Mouse (Mus musculus): Measurements from ENCODE around the gene Ttc22. TPM values are rescaled to one million over a fixed set of nuclear protein-coding genes. Genes with fewer than 3 reads are reported as not detected.

The Ttc22 gene
- polyA plus RNA-seq, 1 experiment, result 4.6 TPM

GRCm38 (mm10) chr4:106587075-106587474 lies 35.2 kb upstream of the Ttc22 start:
- Histone ChIP-seq H3K36me3 (ENCODE audit: control insufficient read depth, insufficient read depth, low read length) (peaks cover 2% of the 10 kb centered on the region; the same call in 1 of the 2 replicates), H3K4me3 (ENCODE audit: insufficient read depth, low read depth, low read length) (no peak overlapping the region), H3K27me3 (replicated peaks; ENCODE audit: control insufficient read depth, insufficient read depth, low read length) (no peaks in the 10 kb centered on the region), H3K27ac (ENCODE audit: insufficient read depth, low read depth, low read length) (no peak overlapping the region), H3K4me1 (ENCODE audit: control insufficient read depth, insufficient read depth, low read length) (peaks cover 15% of the 10 kb centered on the region; the same call in 1 of the 2 replicates)
- DNase-seq, result peak; percentile 92
- TF ChIP-seq CTCF (conservative IDR thresholded peaks at IDR 0.05; ENCODE audit: insufficient read depth, insufficient read length, low read depth, low read length) (0 out of 2 replicates have a peak, but pooled peaks have one; percentile 8), POLR2A (IDR thresholded peaks at IDR 0.05; ENCODE audit: low read depth, low read length) (no peak)
- WGBS, result 58% methylated on average over 6 of the region's 6 CpGs

GRCm38 (mm10) chr4:106590142-106590541 lies 32.1 kb upstream of the Ttc22 start:
- H3K27ac ChIP-seq (ENCODE audit: insufficient read depth, low read depth, low read length), result no peak overlapping the region
- WGBS, result 32% methylated on average over 9 of the region's 9 CpGs
- peaks cover 5% of the 10 kb centered on the region; the same call in 1 of the 2 replicates for H3K4me1 ChIP-seq (ENCODE audit: control insufficient read depth, insufficient read depth, low read length)
- peak; percentile 57 for DNase-seq
- peaks cover 2% of the 10 kb centered on the region; the same call in 1 of the 2 replicates for H3K36me3 ChIP-seq (ENCODE audit: control insufficient read depth, insufficient read depth, low read length)
- no peaks in the 10 kb centered on the region for H3K27me3 ChIP-seq (replicated peaks; ENCODE audit: control insufficient read depth, insufficient read depth, low read length)
- H3K4me3 ChIP-seq (ENCODE audit: insufficient read depth, low read depth, low read length), result no peak overlapping the region
- TF ChIP-seq CTCF (conservative IDR thresholded peaks at IDR 0.05; ENCODE audit: insufficient read depth, insufficient read length, low read depth, low read length) (no peak), POLR2A (IDR thresholded peaks at IDR 0.05; ENCODE audit: low read depth, low read length) (no peak)

DNA sequence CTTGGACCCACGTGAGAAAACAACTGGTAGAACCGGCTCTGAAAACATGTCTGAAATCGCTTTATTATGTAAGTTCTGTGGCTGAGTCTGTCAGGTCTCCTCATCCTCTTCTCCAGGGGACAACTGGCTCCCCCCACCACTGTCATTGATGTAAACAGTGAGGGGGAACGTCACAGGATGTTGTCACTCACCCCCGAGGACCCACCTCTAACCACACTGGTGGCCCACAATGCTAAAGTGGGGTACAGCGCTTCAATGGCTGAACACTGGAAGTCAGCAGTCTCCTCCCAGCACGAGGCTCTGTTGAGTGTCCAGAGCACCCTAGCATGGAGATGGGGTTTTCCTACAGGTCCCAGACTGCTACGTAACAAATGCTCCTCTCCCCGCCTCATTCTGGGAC lies 31.4 kb upstream of the Ttc22 start:
- whole genome bisulfite sequencing, result 88% methylated on average over 9 of the region's 9 CpGs
- TF ChIP-seq CTCF (conservative IDR thresholded peaks at IDR 0.05; ENCODE audit: insufficient read depth, insufficient read length, low read depth, low read length) (no peak), POLR2A (IDR thresholded peaks at IDR 0.05; ENCODE audit: low read depth, low read length) (no peak)
- Histone ChIP-seq H3K27me3 (replicated peaks; ENCODE audit: control insufficient read depth, insufficient read depth, low read length) (no peaks in the 10 kb centered on the region), H3K27ac (ENCODE audit: insufficient read depth, low read depth, low read length) (no peak overlapping the region), H3K36me3 (ENCODE audit: control insufficient read depth, insufficient read depth, low read length) (peaks cover 2% of the 10 kb centered on the region; the same call in 1 of the 2 replicates), H3K4me1 (ENCODE audit: control insufficient read depth, insufficient read depth, low read length) (peaks cover 5% of the 10 kb centered on the region; the same call in 1 of the 2 replicates), H3K4me3 (ENCODE audit: insufficient read depth, low read depth, low read length) (no peak overlapping the region)
- no peak for DNase-seq

- no peak overlapping the region for H3K27ac ChIP-seq (ENCODE audit: insufficient read depth, low read depth, low read length)
- 66% methylated on average over 7 of the region's 7 CpGs for WGBS
- DNase-seq, result no peak
- H3K4me1 ChIP-seq (ENCODE audit: control insufficient read depth, insufficient read depth, low read length), result peaks cover 5% of the 10 kb centered on the region; the same call in 1 of the 2 replicates
- H3K27me3 ChIP-seq (replicated peaks; ENCODE audit: control insufficient read depth, insufficient read depth, low read length), result no peaks in the 10 kb centered on the region
- TF ChIP-seq POLR2A (IDR thresholded peaks at IDR 0.05; ENCODE audit: low read depth, low read length), result no peak
- peak; percentile 42 for TF ChIP-seq CTCF (conservative IDR thresholded peaks at IDR 0.05; ENCODE audit: insufficient read depth, insufficient read length, low read depth, low read length)
- no peaks in the 10 kb centered on the region for H3K36me3 ChIP-seq (ENCODE audit: control insufficient read depth, insufficient read depth, low read length)
- no peak overlapping the region for H3K4me3 ChIP-seq (ENCODE audit: insufficient read depth, low read depth, low read length)
Observed at GRCm38 (mm10) chr4:106593636-106594035, 28.6 kb upstream of the Ttc22 start.

DNA sequence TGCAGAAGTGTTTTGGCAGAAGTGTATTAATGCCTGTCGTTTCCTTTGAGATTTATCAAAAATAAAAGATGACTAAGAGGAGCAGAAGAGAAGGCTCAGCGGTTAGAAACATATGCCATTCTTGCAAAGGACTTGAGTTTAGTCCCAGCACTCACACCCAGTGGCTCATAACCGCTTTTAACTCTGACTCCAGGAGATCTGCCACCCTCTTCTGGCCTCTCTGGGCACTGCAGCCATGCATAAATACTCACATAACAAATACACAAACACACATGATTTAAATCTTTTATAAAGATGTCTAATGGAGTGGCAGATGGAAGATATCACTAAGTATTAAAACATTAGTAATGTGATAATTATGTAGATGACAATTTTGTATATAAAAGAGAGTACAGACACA lies 26.0 kb upstream of the Ttc22 start:
- WGBS, result 73% methylated on average over 3 of the region's 3 CpGs
- DNase-seq, result no peak
- Histone ChIP-seq H3K4me3 (ENCODE audit: insufficient read depth, low read depth, low read length) (no peak overlapping the region), H3K27me3 (replicated peaks; ENCODE audit: control insufficient read depth, insufficient read depth, low read length) (no peaks in the 10 kb centered on the region), H3K36me3 (ENCODE audit: control insufficient read depth, insufficient read depth, low read length) (no peaks in the 10 kb centered on the region), H3K4me1 (ENCODE audit: control insufficient read depth, insufficient read depth, low read length) (peaks cover 3% of the 10 kb centered on the region; the same call in 1 of the 2 replicates), H3K27ac (ENCODE audit: insufficient read depth, low read depth, low read length) (no peak overlapping the region)
- peak; percentile 52 for TF ChIP-seq CTCF (conservative IDR thresholded peaks at IDR 0.05; ENCODE audit: insufficient read depth, insufficient read length, low read depth, low read length)
- no peak for TF ChIP-seq POLR2A (IDR thresholded peaks at IDR 0.05; ENCODE audit: low read depth, low read length)

DNA sequence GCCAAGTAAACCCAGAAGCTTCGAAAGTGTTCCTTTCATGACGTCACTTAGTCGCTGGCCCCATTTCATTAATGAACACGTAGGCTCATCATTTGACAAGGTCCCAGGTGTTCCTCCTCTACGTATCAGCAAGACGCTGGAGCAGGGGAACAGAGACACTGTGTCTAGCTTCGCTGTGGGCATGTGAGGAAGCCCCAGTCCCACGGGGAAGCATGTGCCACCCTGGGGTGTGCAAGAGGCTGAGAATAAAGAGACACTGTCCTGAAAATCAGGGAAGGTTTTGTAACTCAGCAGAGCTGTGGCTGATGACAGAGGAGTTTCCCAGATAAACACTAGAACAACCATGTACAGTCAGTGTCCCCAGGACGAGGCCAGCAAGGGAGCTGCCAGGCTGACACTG lies 25.2 kb upstream of the Ttc22 start:
- H3K4me3 ChIP-seq (ENCODE audit: insufficient read depth, low read depth, low read length), result no peak overlapping the region
- WGBS, result 86% methylated on average over 9 of the region's 9 CpGs
- DNase-seq, result no peak
- TF ChIP-seq CTCF (conservative IDR thresholded peaks at IDR 0.05; ENCODE audit: insufficient read depth, insufficient read length, low read depth, low read length) (no peak), POLR2A (IDR thresholded peaks at IDR 0.05; ENCODE audit: low read depth, low read length) (no peak)
- H3K27ac ChIP-seq (ENCODE audit: insufficient read depth, low read depth, low read length), result no peak overlapping the region
- H3K27me3 ChIP-seq (replicated peaks; ENCODE audit: control insufficient read depth, insufficient read depth, low read length), result no peaks in the 10 kb centered on the region
- H3K4me1 ChIP-seq (ENCODE audit: control insufficient read depth, insufficient read depth, low read length), result peaks cover 3% of the 10 kb centered on the region; the same call in 1 of the 2 replicates
- H3K36me3 ChIP-seq (ENCODE audit: control insufficient read depth, insufficient read depth, low read length), result no peaks in the 10 kb centered on the region

DNA sequence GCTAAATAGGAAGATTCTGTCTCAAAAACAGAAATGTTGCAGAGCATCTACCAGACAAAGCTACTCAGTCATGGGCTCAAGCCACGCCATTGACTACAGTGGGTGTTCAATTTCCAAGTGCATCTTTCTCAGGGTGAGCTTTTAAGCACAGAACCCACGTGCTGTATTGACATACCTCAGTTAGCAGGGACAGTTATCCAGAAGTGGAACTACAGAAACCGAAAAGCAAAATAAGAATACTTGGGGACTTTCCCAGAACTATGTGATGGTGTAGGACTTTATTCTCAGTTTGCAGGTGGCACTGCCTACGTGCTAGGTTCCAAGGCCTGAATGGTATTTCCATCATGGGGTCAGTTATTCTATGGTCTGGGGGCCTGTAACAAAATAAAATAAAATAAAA lies 24.5 kb upstream of the Ttc22 start:
- Histone ChIP-seq H3K4me3 (ENCODE audit: insufficient read depth, low read depth, low read length) (no peak overlapping the region), H3K27me3 (replicated peaks; ENCODE audit: control insufficient read depth, insufficient read depth, low read length) (no peaks in the 10 kb centered on the region), H3K27ac (ENCODE audit: insufficient read depth, low read depth, low read length) (no peak overlapping the region), H3K36me3 (ENCODE audit: control insufficient read depth, insufficient read depth, low read length) (no peaks in the 10 kb centered on the region), H3K4me1 (ENCODE audit: control insufficient read depth, insufficient read depth, low read length) (peaks cover 3% of the 10 kb centered on the region; the same call in 1 of the 2 replicates)
- TF ChIP-seq POLR2A (IDR thresholded peaks at IDR 0.05; ENCODE audit: low read depth, low read length) (no peak), CTCF (conservative IDR thresholded peaks at IDR 0.05; ENCODE audit: insufficient read depth, insufficient read length, low read depth, low read length) (no peak)
- DNase-seq, result no peak
- 87% methylated on average over 4 of the region's 4 CpGs for WGBS

All from kidney, adult 2 months (tissue).